Mouse (Mus musculus): Measurements from ENCODE around the gene Vmn1r12.
"Not testable (repeated sequence)": the region's sequence is repeated elsewhere in the genome, so short reads cannot be mapped to it uniquely, and the experiment has no call there.

Gene Vmn1r12

DNA sequence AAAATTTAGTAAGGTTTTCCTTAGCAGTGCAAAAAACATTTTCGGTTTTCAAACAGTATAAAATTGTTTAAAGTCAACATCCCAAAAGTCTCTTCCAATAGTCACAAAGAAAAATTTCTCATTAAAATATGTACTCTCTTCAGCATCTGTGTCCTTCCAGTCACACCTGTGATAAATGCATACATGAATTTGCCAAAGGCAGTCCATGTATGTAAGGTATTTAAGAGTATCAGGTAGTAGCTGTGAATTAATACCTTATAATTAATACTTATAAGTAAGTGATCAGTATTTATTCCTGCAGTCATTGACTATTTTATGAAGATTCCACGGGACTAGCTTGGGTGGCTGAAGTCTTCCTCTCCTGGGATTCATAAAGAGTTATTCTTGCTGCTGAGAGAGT, at the start of gene Vmn1r12:
TSS of gene Vmn1r12 (plus strand) at position 301 of the 400 bp plus-strand sequence.
- no peak for DNase-seq (ENCODE audit: low read depth)

DNA sequence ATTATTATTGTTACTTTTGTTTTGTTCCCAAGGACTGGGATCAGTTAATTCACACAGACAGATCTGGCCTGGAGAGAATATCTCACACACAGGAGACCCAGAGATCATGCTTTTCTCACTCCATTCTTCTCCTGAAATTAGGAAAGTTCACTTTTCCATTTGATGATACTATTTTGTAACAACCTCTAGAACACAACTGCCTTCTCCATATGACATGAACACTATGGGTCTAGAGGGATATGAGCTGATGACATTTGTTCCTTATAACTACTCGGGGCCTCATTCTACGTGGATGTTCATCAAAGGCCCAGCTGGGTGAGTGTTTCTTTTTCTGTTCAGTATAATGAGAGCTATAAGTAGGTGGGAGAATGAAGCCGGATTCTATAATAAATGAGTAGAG, 47.6 kb upstream of the Vmn1r12 start, which contains the start of gene Vmn1r10:
TSS of gene Vmn1r10 (plus strand) at position 301 of the 400 bp plus-strand sequence.
- no peak for DNase-seq (ENCODE audit: low read depth)

DNA sequence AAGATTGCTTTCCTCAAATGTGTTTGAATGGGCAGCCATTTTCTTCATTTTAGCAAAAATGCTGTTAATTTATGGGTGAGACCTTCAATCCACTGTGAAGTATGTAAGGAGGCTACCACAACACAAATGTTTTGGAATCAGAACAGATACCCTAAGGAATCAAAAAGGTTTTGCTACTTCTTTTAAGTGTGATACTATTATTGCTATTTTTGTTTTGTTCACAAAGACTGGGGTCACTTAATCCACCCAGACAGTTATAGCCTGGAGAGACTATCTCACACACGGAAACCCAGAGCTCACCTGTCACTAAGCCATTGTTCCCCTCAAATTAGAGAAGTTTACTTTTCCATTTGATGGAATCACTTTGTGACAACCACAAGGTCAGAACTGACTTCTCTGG, 23.6 kb upstream of the Vmn1r12 start, which contains the start of gene Vmn1r11:
TSS of gene Vmn1r11 (plus strand) at position 301 of the 400 bp plus-strand sequence.
- no peak for DNase-seq (ENCODE audit: low read depth)

DNA sequence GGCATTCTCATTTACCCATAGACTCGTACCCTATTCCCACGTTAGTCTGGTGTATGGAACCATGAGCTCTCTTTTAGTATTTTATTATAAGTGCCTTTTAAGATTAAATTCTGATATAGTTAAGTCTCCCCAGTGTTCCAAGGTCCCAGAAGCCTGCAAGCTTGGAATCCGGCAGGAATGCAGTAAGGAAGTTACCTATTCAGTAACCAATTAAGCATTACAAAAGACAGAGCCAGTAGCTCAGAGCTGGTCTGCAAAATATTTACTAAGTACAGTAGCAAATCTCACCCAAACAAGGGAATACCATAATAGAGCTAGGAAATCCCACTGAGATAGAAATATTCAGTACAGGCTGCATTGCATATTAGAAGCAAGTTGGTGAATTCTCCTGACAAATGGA, 33.3 kb downstream of the Vmn1r12 start:
- DNase-seq (ENCODE audit: low read depth) = not testable (repeated sequence)

- DNase-seq (ENCODE audit: low read depth) = not testable (repeated sequence)
Measured at GRCm38 (mm10) chr6:57202990-57203389, 46.3 kb downstream of the Vmn1r12 start, which contains the start of gene Vmn1r13. Vmn1r13 (plus strand) TSS chr6:57203290.

Data from c-Kit-positive CD71-negative TER-119-negative erythroid progenitor cells, embryonic 14.5 days (primary cell).